Mouse (Mus musculus): ENCODE measurements at regions not wholly inside any gene's neighbourhood (a gene's known extent, or its start where the extent isn't known, plus 50 kb on each side); places are given as distances from the start of the nearest gene placed in this dataset.

DNA sequence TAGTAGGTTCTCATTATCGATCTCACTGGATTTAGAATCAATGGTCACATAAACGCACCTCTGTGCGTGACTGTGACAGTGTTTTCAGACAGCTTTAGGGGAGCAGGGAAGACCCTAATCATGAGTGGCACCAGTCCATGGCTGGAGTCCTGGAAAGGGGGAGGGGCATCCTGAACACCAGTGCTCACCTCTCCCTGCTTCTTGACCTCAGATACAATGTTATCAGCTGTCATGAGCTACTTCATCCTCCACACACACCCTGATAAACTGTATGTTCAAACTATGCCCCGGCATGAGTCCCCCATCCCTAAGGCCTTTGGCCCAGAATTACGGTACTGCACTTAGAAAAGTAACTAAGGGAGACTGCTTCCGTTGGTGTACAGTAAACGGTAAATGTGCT, 272.2 kb upstream of the Spred2 start:
- DNase-seq (ENCODE audit: low read depth, low spot score) = no peak

DNA sequence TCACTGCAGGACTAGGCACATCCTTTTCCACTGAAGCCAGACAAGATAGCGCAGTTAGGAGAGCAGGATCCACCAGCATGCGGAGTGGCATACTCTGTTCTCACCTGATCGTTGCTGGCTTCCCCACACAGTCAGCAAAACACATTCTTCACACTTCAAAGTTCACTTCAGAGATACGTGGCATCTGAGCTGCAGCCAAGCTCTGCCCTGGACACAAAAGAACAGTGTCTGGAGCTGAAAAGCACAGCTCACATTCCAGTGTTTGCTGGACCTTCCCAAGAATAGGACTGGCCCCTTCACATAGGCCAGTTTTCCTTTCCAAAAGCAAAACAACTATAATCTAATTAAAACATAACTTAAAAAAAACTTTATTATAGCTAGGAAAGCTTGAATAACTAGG, 264.7 kb upstream of the Spred2 start:
- DNase-seq (ENCODE audit: low read depth, low spot score) = no peak

DNA sequence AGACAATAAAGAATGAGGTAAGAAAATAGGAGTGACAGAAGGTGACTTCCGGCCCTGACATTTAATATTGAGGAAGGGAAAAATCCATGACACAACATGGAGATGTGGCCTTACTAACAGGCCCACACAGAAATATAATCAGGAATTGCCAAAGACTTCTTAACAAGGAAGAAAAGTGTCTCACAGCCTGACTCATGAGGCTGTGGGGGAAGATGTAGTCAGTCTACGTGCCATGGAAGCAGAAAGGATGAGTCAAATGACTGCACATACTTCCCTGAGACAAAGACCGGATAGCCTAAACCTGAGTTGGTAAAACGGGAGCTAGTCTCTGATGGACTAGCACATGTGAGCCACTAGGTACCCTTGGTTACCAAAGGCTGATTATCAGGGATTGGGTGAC, 257.4 kb upstream of the Spred2 start:
- no peak for DNase-seq (ENCODE audit: low read depth, low spot score)

DNA sequence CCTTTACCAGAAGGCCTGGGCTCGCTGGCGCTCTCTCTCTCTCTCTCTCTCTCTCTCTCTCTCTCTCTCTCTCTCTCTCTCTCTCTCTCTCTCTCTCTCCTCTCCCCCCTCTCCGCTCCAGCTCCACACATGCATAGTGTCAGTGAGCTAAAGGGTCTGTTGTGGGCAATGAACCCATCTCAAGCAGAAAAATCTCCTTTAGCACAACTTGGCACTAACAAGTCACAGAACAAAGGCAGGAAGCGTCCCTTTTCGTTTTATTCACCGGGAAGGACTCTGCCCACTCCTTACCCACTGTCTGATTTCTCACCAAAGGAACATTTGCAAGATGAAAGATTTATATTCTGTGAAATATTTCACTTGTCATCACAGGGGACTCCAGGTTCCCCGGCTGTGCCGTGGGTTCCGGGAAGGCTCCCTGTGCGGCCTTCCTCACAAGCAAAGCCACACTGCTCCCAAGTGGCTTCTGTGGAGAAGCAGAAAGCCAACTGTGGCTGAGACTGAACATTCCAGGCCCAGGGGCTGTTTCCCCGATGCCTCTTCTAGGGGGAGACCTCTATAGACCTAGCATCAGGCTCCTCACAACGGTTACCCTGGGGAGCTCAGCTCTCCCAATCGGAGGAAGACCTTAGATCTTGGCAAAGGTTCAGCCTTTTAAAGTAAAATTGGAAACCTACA, 253.2 kb upstream of the Spred2 start:
- no peak for DNase-seq (ENCODE audit: low read depth, low spot score)

DNA sequence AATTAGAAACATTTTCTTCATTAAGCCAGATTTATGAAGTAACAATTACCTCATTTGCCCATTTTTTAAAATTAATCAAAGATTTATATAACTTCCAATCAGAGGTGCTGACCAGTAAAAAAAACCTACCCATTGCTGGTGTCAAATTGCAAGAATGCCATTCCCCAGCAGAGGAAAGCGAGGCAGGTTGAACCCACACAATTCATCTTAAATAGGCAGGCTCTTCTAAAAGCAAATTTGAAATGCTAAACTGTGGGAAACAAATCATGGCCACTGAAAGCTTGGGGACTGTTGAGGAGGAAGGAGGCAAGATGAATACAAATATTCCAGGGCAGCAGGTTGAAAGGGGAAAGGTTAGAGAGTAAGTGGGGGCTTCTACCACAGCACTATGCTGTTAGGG, 251.2 kb upstream of the Spred2 start:
- DNase-seq (ENCODE audit: low read depth, low spot score) = no peak

DNA sequence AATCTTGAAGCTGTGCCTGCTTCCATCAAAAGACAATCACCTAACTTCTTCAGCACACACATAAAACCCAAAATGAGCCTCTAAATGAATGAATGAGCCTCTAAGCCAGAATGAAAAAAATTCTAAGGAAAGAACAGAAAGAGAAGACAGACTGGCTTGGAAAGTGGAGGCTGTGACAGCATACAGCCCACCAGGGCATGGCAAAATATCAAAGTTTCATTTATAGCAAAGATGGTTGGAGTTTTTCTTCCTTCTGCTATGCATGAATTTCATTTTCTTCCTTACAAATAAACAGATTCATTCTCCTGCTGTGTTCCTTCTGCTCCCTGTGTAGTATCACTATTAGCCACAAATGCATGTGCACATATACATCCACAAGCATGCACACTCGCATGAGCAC, 247.7 kb upstream of the Spred2 start:
- DNase-seq (ENCODE audit: low read depth, low spot score) = no peak

DNA sequence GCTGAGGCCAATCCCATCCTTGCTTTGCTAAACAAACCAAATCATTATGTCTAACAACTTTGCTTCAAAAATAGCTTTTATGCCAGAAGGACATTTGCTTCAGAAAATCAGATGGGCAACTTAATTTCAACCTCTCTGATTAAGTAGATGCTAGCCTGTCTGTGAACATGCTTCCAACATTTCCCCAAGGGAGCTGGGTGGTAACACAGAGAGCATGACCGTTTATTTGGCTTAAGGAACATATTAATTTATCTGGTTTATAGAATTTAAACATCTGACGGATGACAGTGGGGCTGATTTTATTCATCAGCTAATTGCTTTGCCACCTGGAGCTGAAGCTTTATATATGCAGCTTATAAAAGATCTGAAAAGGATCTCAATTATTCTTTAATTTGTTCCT, 245.1 kb upstream of the Spred2 start:
- DNase-seq (ENCODE audit: low read depth, low spot score) = no peak

DNA sequence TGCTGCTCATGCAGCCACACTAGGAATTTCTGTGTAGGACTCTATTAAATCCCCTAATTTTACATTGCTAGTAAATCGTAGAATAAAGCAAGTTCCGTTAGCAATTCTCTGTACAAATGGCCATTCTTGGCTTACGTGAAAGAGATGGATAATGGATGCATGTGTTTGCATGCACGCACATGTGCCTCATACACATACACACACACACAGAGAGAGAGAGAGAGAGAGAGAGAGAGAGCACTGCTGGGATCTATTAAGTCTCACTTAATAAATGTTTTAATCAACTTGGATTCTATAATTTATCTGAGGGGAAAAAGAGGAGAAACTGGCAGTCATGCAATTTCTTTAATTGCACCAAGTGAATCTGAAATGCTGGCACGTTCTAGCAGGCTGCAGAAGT, 244.5 kb upstream of the Spred2 start:
- no peak for DNase-seq (ENCODE audit: low read depth, low spot score)

DNA sequence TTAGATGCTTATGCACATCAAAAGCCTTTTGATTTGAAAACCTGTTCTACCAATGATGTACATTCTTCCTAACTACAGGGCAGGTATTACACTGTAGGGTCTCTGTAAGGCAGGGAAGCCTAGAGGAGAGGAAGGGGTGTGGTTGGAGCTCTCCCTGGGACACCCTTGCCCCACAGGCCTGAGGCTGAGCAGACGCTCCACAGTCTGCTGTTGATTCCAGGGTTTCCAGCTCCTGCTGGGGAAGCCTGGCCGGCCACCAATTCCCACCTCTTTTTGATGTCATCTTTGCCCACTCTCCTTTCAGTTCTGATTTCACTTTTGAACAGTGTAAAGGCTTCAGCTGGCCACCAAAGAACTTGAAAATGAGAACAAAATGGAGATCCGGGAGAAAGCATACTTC, 223.0 kb upstream of the Spred2 start:
- DNase-seq (ENCODE audit: low read depth, low spot score) = no peak

DNA sequence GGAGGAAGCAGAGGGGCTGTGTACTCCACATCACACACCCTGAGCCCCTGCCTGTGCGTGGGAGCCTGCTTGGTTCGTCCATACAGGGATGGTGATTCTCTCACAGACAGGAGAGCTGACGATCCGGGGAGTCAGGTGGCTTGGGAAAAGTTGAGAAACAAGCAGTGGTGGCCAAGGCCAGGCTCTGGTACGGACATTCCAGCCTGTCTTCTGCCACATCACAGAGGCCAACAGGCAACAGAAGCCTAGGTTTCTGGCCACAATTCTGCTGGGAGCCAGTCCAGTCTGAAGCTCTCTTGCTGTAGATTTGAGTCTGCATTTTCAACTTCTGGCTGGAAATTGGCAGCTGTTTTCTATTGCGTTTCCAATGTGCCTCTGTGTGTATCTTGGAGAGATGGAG, 215.4 kb upstream of the Spred2 start:
- no peak for DNase-seq (ENCODE audit: low read depth, low spot score)

DNA sequence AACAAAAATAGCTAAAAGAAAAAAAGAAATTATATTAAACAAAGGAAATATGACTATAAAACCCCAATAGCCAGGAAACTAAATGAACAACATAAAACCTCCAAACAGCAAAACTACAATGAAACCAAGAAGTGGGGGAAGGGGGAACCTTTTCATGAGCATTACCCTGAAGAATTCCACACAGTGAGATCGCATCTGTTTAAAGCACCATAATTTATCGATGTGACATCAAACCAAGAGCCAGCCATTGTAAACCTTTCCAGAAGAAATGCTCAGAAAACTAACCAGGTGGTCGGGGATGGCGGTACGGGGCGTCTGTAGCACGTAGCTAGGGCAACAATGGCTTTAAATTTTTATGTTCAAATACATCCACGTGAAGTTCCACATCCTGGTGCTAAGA, 214.8 kb upstream of the Spred2 start:
- no peak for DNase-seq (ENCODE audit: low read depth, low spot score)

DNA sequence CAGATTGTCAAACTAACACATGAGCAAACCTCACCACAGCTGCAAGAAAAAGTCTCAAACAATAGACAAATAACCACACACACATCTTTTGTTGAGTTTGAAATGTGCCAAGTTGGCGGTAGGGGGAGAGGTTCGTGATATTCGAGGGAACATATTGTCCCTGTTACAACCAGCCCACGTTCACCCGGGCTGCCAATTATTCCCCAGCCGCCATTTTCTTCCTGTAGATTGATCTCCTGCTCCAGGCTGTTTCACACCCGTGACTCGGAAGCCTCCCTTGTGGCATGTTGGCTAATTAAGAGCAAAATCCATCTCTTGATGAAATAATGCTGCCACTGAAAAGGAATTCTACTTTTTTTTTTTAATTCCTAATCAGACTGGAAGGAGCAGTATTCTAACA, 211.1 kb upstream of the Spred2 start:
- no peak for DNase-seq (ENCODE audit: low read depth, low spot score)

DNA sequence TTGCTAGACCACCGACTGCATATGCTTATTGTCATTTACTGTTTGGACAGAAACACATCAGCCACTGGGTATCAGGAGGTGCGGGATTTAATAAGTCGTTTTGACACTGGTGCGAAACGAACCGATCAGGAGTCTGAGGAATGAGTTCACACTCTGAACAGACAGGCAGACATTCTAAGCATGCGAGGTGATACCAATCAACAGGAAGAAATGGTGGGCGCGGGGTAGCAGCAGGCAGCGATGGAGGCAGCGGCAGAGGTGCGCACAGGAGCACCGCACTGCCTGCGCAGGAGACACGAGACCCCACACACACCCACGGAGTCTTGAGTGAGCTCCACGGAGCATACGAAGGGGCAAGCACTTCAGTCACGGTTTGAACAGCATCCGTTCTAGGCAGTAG, 210.6 kb upstream of the Spred2 start:
- peak; percentile 3 for DNase-seq (ENCODE audit: low read depth, low spot score)

DNA sequence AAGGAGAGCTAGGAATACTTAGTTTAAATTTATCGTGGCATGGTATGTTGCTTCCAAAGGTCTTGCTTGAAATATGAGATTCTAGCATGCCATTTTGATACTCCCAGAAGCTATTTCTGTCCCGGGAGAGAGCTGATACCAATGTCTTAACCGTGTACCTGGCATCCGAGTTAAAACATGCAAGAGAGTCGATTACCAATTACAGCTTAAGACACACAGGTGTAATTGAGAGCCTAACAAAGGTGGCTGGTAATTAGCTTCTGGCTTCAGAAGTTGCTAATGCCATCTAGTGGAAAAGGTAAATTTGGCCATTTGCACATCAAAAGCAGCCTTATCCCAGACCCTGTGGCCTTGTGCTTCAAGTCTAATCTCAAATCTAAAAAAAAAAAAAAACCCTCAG, 210.0 kb upstream of the Spred2 start:
- DNase-seq (ENCODE audit: low read depth, low spot score) = peak; percentile 6

DNA sequence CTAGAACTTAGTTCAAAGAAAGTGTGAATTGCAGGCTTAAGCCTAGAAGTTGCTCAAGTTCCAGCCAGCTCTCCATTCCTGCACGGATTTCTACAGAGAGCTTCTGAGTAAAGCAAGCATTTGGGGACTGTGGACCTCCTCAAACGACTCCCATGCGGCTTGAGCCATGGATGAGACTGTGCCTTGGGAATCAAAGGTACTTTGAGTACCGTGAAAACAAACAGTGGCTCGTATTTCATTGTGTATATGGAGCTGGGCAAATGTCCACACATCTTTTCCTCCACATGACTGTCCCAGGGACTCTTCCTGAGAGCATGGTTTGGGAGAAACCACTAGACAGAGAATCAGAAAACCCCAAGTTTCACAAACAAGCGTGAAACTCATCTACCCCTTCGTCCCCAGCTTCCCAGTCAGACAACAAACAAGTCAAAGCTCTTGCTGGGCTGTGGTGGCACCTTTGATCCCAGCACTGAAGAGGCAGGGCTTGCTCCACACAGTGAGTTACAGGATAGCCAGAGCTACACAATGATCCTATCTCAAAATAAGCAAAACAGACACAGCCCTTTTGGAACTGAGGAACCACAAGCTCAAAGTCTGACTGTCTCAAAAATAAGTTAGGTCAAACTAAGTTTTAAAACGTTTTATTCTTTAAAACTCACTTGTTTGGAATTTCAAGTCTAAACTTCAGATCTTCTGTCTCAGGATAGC, 209.1 kb upstream of the Spred2 start:
- DNase-seq (ENCODE audit: low read depth, low spot score) = no peak

DNA sequence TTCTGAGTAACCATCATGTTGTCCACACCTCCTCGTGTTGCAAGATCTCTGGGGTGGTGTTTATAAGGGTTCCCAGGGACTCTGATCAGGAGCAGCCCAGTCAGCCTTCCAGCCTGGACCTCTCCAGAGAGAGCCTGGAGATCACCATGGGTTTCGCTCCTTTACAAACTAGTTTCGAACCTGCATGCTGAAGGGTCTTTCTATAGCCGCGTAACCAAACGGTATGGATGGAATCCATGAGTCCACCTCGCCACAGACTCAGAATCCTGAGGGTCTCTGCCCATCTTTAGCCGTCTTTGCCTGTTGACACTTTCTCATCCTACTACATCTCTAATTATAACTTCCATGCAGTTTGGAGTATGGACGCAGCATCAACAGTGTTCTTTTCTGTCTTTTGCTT, 206.0 kb upstream of the Spred2 start:
- DNase-seq (ENCODE audit: low read depth, low spot score) = no peak

DNA sequence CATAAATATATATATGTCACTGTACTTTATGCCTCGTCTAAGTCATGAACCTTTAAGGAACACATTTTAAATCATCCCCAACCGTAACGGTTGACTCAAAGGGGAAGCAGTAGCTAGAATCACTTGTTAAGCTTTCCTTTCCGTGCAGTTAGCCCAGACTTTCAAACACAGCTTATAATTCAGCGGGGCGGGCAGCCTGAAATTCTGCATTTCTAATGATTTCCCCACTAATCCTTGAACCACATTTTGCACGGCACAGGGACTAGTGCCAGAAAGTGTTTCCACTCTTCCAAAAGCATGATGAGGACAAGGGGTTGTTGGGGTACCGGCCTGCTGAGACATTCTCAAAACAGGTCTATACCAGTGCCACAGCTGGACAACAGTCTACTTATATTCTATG, 195.1 kb upstream of the Spred2 start:
- no peak for DNase-seq (ENCODE audit: low read depth, low spot score)

DNA sequence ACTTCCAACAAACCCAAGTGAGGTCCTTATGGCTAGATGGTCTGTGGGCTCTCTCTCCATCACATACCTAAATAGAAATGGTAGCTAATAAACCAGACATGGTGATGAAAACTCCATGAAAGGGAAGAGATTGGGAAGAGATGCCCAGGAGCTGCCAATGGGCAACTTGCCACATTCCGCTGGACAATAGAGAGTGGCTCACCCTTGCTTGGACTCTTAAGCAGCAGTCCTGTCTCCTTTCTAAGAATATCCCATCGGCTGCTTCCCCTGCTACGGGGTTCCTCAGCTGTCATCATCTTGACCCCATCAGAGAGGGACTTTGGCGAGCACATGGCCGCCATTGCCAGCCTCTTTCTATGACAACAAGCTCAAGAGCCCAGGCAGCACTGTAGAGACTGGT, 193.4 kb upstream of the Spred2 start:
- no peak for DNase-seq (ENCODE audit: low read depth, low spot score)

DNA sequence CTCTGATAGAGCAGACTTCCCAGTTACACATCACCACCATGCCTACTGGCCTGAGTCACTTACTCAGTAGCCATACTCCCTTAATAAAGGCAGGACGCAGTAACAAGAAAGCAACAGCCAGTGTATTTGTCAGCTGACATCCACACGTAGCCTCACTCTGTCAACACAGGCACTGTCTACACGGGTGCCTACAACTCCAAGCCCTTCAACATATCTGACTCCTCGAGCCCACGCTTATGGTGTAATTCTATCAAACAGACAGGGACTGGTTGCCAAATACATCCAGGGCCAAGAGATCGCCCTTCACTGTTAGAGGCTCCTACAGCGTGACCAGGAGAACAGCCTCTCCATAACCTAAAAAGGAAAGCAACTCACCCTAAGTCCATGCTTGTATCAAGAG, 188.1 kb upstream of the Spred2 start:
- DNase-seq (ENCODE audit: low read depth, low spot score) = no peak

DNA sequence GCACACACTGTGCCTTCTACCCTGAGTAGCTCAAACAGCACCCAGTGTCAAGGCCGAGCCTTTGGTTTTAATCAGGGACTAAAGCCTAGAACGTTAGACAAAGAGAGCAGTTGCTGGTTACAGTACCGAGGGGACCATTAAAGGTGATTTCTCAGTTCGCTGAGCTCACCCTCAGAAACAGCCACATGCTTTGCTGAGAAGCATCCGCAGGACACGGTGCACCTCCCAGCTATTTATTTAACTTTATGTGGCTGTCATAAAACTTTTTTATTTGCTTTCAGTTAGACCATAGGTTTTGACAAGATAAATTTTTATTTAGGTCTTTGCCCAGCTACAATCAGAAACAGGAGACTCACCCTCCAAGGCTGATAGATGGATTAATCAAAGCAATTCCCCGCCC, 187.2 kb upstream of the Spred2 start:
- DNase-seq (ENCODE audit: low read depth, low spot score) = no peak

DNA sequence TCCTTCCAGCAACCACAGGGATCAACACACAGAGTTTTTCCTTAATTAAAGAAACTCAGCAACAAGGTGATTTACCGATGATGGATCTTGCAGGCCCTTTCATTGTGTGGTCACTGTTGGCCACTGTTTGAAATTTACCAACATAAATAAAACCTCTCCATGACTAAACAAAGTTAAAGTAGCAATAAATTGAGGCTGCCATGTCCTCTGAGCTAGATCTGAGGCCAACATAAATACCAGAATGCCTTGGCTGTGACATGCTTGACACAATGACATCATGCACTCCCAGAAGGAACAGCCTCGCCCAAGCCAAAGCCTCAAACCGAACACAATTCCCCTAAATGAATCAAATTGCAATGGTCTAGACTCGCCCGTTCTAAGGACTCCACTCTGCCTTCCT, 186.8 kb upstream of the Spred2 start:
- no peak for DNase-seq (ENCODE audit: low read depth, low spot score)

DNA sequence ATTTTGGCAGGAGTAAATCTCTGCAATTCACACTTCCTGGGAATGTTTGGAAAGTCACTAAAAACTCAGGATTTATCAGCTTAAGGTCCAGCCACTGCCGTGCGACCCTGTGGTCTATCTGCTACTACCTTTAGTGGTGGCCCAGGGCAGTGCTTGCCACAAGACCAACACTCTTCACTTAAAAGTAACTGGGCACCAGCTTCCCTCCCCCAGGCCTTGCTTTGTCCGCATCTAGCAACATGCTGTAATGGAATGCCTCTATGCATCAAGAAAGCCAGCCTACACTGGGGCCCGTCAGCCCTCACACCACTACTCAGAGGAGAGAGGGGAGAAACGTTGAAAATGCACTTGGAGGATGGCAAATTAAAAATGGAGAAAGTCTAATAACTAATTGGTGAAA, 186.4 kb upstream of the Spred2 start:
- DNase-seq (ENCODE audit: low read depth, low spot score) = no peak

DNA sequence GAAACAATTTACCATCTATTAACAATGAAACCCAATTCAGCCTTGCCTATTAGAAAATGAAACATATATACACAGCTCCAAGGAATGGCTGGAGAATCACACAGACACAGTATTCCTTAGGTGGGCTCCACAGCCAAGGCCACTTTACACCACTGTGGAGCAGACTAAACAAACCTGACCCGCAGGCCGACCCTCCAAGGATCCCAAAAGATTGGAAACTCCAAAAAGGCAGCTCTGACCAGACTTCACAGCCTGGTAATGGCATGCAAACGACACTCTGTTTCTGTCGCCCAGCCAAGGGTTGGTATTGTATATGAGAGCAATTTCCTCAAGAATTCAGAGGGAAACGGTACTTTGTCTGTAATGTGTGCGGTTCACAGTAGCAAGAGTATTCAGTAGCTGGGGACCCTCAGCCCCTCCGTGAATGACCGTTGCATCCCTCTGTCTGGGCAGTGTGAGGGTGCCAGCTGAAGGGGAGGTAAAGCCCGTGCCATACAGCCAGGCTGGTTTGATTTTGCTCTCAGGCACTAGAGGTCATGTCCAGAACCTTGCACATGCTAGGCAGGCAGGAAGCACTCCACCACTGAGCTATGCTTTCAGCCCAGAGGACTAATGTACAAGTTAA, 184.5 kb upstream of the Spred2 start:
- no peak for DNase-seq (ENCODE audit: low read depth, low spot score)

All from ZHBTc4 (cell line).